Mouse (Mus musculus) gonadal fat pad, adult 2 months (tissue): ENCODE measurements around the gene Arl8b. TPM values are rescaled to one million over a fixed set of nuclear protein-coding genes. Genes with fewer than 3 reads are reported as not detected.

Source experiments
- DNase-seq: peaks from one replicate; pipeline ENCODE4 v3.0.0-alpha.2; 2012; ENCODE audit warnings: low read depth
- polyA plus RNA-seq: library from polyadenylated mRNA; depleted of rRNA; stranded (reverse); fragments of >200 nt; gene quantifications from 2 replicates; pipeline ENCODE4 v1.2.3, GENCODE M21; 2012

The Arl8b gene
- polyA plus RNA-seq, 1 experiment, result 22.0 TPM

DNA sequence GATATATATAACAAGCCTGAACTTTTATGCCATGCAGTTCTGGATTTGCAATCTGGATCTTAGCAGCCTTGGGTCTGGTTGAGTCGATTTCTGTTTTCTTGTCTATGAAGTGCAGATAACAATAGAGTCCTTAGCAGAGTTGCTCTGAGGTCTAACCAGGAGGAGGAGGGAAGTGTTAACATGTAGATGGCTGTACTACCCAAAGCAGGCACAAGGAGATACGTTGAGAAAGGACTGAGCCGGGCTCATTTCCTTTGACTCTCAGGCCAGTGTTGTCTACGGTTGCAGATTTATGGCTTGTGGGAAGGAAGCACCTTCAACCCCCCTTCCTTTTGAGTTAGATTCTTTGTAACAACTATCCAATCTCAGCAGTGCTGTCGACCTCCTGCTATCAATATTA is 1.9 kb downstream of the Arl8b start:
- DNase-seq, result no peak

DNA sequence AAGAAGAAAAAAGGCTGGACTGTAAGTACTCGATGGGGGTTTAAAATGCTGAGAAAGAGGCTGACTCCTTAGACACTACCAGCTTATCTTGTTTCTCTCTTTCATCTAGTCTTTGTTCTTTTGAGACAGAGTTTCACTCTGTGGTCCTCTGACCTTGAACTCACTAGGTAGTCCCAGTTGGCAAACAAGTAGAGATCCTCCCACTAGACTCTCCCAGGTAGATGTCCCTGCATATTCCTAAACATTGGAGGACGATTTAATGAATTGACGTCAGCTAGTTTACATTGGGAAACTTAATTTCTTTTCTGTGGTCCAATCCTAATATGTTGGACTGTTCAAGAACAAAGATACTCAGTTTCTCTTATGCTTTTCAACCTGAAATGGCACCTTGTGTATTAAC is 2.7 kb downstream of the Arl8b start:
- DNase-seq, result no peak

DNA sequence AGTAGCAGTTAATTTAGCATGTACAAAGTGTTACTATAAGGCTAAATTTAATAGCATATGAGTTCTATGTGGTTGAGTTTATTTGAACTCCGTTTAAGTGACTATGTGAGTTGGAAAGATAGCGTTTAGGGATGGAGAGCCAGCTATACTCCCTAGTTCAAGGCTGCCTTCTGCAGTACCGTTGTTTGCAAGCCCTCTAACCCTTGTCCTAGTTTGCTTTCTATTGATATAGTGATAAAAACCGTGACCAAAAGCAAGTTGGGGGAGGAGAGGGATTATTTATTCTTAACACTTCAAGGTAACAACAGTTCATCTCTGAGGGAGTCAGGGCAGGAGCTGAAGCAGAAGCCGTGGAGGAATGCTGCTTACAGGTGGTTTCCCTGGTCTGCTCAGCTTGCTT is 8.6 kb downstream of the Arl8b start:
- DNase-seq, result no peak

GRCm38 (mm10) chr6:108795912-108796311 is 13.0 kb downstream of the Arl8b start:
- no peak for DNase-seq

DNA sequence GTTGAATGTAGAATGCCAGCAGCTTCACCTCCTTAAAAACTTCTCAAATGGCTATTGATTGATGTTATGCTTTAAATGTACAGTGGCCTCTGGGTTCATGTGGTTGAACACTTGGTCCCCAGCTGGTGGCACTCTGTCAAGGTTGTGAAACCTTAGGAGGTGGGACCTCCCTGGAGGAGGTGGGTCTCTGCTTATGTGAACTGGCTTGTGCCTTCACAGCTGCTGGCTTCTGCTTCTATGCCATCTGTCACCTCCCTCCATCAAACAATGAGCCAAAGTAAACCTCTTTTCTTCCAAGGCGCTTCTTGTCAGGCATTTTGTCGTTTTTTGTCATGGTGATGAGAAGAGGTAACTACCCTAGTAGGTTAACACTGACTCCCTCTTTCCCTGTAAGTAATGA is 13.8 kb downstream of the Arl8b start:
- DNase-seq, result no peak

GRCm38 (mm10) chr6:108805194-108805593 is 22.3 kb downstream of the Arl8b start:
- DNase-seq, result no peak

DNA sequence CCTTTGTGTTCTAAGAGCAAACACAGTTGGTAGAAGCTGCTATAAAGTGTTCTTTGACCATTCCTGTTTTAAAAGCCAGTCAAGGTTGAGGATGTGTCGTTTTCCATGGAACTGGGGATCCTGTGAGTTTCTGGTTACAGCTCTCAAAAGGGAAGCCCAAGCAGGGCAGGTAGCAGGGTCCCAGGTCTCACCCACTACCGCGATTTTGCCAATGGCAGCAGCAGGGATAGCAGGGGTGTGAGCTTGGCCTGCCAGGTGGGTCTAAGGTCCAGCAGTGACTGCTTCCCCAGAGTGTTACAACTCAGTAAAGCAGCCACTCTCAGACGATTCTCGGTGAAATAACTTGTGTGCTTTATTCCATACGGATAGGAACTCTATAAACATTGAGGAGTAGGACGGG is 23.0 kb downstream of the Arl8b start:
- no peak for DNase-seq

DNA sequence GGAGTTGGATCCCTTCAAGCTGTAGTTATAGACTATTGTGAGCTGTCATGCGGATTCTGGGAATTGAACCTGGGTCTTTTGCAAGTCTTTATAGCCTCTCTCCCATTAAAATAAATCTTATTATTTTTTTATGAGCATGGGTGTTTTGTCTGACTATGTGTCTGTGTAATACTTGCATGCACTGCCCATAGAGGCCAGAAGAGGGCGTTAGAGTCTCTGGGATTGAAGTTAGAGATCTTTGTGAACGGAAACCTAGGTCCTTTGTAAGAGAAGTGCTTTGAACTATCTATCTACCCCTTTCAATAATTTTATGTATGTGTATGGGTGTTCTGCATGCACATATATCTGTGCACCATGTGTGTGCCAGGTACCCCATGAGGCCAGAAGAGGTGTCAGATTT is 24.5 kb downstream of the Arl8b start:
- DNase-seq, result no peak

DNA sequence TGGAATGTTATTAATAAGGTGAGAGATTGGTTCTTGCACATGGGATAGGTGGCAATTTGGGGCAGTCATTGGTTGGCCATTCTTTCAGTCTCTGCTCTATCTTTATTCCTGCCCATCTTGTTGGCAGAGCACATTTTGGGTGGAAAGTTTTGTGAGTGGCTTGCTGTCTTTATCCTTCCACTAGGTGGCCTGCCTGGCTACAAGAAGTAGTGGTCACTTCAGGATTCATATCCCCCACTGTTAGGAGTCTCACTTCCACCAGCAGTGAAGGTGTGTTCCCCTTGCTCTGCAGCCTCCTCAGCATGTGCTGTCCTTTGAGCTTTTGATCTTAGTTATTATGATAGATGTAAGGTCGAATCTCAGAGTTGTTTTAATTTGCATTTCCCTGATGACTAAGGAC is 25.9 kb downstream of the Arl8b start:
- DNase-seq, result no peak

DNA sequence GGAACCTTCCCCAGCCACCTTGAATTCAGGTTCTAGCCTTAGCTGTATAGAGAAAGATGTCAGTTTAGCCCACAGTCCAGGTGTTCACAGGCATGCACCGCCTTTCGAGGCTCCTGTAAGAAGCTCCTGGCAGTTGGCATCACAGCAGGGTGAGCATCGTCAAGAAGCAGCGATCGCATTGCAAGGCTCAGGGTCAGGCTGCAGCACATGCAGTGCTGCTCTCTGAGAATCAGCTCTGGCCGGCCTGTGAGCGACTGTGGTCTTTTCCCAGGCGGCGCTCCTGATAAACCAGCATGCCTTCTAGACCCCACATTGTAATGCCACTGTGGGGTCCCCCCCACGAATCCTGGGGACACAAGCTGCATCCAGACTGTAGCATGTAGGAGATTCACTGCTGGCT is 27.3 kb downstream of the Arl8b start:
- no peak for DNase-seq

GRCm38 (mm10) chr6:108812134-108812533 is 29.2 kb downstream of the Arl8b start:
- no peak for DNase-seq

GRCm38 (mm10) chr6:108817510-108817909 is 34.6 kb downstream of the Arl8b start:
- DNase-seq, result no peak

- no peak for DNase-seq
Observed at GRCm38 (mm10) chr6:108824816-108825545, 42.1 kb downstream of the Arl8b start.

GRCm38 (mm10) chr6:108826070-108826469 is 43.2 kb downstream of the Arl8b start:
- no peak for DNase-seq

- no peak for DNase-seq
Observed at GRCm38 (mm10) chr6:108827336-108827920, 44.5 kb downstream of the Arl8b start.

DNA sequence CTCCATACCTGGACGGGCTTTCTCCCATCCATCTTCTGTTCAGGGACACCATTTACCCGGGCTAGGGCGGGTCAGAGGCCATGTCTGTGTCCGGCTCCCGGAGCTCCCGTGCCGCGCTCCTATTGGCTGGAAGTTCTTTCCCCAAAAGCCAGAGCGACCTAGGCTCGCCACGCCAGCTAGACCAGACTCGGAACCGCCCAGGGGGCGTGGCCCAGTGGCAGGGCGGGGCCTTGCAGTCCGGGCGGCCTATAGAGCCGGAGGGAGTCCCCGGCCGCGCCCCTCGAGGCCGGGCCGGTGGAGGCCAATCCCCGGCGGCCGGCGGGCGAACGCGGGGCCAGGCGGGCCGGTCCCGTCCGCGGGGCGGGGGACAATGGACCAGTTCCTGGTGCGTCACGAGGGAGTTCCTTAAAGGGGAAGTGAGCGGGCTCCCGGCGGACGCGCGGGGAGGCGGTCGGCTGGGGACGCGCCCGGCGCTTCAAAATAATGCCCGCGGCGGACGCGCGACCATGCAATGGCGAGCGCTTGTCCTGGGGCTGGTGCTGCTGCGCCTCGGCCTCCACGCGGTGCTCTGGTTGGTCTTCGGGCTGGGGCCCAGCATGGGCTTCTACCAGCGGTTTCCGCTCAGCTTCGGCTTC is 45.5 kb downstream of the Arl8b start, which contains the start of gene Edem1:
TSS of gene Edem1 (plus strand) at position 408 of the 635 bp plus-strand sequence.
- DNase-seq, result peak; percentile 52

- DNase-seq, result no peak
Observed at GRCm38 (mm10) chr6:108828872-108829271, 46.0 kb downstream of the Arl8b start.

DNA sequence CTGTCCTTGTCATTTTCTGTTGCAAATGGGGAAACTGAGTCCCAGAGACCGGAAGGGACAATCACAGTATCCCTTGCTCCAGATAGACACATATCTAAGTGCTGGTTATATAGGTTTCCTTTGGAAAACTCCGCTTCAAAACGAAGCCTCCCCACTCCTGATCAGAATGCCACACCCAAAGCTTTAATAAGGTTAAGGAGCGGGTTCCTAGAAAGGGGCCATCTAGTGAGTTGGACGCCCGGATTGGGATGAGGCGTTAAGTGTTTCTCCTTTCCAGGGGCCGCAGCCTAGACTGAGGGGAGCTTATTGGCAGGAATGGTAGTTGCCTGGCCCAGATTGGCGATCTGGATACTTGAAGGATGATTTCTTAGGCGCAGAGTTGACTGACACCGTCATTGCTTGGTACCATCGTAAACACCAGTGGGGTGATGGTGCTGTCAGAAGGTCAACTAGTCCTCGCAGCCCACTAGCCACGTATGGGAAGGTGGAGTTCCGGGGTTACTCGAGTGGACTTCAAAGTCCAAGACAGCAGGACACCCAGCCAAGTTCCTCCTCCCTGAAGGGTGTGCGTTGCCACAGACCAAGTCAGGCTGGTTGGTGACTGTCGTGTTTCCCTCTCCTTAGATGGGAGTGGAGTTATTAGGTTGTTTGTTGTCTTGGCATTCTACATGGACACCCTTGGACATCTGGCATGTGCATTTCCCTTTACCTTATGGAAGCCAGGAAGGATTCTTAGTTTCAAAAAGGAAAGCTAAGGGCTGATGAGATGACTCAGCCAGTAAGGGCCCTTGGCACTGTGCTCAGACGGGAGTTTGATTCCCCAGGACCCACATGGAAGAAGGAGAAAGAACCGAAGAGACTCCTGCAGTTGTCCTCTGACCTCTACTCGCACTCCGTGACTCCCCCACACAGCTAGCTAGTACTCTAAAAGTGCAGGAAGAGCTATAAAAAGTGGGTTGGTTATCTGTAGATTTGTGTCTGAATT is 46.8 kb downstream of the Arl8b start:
- no peak for DNase-seq

GRCm38 (mm10) chr6:108832170-108832569 is 49.3 kb downstream of the Arl8b start:
- DNase-seq, result no peak

DNA sequence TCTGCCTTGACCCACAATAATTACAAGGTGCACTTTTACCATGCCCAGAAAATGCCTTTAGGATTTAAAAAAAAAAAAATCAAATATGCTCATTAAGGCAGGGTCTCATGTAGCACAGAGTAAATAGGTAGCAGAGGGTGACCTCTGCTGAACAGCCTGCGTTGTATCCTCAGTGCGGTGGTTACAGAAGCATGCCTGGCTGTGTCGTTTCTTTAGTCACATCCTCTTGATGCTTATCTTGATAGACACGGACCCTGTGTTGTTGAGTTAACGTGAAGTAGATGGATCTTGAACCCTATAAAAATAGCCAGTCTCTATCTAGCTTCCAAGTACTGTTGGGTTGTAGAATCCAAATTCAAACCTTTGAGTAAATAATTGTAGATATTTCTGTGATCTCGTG is 50.1 kb downstream of the Arl8b start:
- no peak for DNase-seq

DNA sequence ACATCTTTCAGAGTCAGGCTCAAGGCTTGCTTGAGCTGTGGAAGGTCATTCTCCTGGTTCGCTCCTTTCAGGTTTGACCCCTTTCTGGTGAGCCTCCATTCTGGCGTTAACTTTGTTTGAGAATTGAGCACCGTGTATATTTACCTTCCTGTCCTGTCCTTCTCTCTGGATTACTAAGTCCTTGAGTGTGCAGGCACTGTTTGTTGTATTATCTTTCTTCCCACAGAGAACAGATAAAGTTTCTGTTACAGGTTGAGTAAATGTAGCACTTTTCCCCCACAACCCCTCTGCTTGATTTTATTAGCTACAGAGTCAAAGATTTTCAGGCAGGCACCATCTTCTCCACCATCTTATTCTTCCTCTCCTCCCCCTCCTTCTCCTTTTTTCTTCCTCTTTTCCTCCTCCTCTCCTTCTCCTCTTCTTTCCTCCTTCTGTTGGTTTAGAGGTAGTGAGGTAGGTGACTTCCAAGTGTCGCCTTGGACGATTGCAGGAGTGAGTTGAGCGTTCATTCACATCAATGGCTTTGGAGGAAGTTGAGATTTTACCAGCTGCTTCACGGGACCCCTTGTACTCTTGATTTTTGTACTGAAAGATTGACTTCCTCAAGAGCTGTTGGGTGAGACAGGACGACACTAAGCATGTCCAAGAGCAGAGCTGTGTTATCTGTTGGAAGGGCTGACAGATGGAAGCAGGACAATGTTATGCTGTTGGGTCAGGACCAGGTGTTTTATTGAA is 51.2 kb downstream of the Arl8b start:
- no peak for DNase-seq
